23 mouse cellular contexts compared by ENCODE assay signal in genomic region chr13:51948896-51949295, GRCm38 (mm10).
DNase-seq lines count a peak whose midpoint lies in the region; ATAC-seq and TF ChIP-seq lines count a peak whose summit lies in the region.
"Had no signal": no experiment of that assay in that cellular context is flagged by ENCODE, and none has a peak within 500 bp of the region (broad histone marks: within the 10 kb centered on the region; RNA-seq: fewer than 3 reads in every experiment).

No protein-coding gene starts in this region.

- H3K27ac ChIP-seq in cerebellum, adult 2 months (ENCODE audit: insufficient read depth, low read length): no peak overlapping the region
- H3K27ac ChIP-seq in hindbrain, embryonic 10.5 days: peak overlapping the region; percentile 24; the same call in 1 of the 2 replicates
- H3K27ac ChIP-seq in hindbrain, embryonic 11.5 days (ENCODE audit: low read depth, low read length): no peak overlapping the region
- H3K27ac ChIP-seq: embryonic facial prominence, embryonic 10.5 days; embryonic facial prominence, embryonic 12.5 days; forebrain, embryonic 13.5 days; forebrain, embryonic 15.5 days had no signal

- no peak for TF ChIP-seq POLR2A in cerebellum, adult 2 months (IDR thresholded peaks at IDR 0.05; ENCODE audit: borderline replicate concordance, insufficient read depth, low read length)

- no peak overlapping the region for H3K4me3 ChIP-seq in cerebellum, adult 2 months (replicated peaks; ENCODE audit: insufficient read depth, low read depth, low read length)
- H3K4me3 ChIP-seq in hindbrain, embryonic 10.5 days: no peak overlapping the region
- H3K4me3 ChIP-seq in hindbrain, embryonic 11.5 days (ENCODE audit: low read depth, low read length): no peak overlapping the region
- H3K4me3 ChIP-seq: embryonic facial prominence, embryonic 10.5 days; embryonic facial prominence, embryonic 12.5 days; forebrain, embryonic 13.5 days; forebrain, embryonic 15.5 days had no signal

- H3K9me3 ChIP-seq in hindbrain, embryonic 10.5 days: no peaks in the 10 kb centered on the region
- H3K9me3 ChIP-seq in hindbrain, embryonic 11.5 days (ENCODE audit: control insufficient read depth, low read length): no peaks in the 10 kb centered on the region
- H3K9me3 ChIP-seq: embryonic facial prominence, embryonic 10.5 days; embryonic facial prominence, embryonic 12.5 days; forebrain, embryonic 13.5 days; forebrain, embryonic 15.5 days; G1E had no signal

- peak; percentile 71 to 75 for DNase-seq in cerebellum, postnatal 10 days
- DNase-seq in cerebellum, adult 2 months: no peak
- DNase-seq in hindbrain, embryonic 10.5 days (ENCODE audit: low spot score): no peak
- DNase-seq in hindbrain, embryonic 11.5 days (ENCODE audit: low spot score): no peak
- DNase-seq in retina, postnatal 1 day: peak; percentile 59
- no peak for DNase-seq in retina, embryonic 14.5 days (ENCODE audit: low spot score)
- DNase-seq: adrenal gland, adult 8-10 months; adrenal gland, postnatal 14 days; adrenal gland, postnatal 36 days; B cell, adult 2 months; cerebellum, adult 11-12 months; cerebellum, adult 8-10 months; cerebellum, adult 9-11 months; forebrain, postnatal 0 days had no signal

- no peaks in the 10 kb centered on the region for H3K27me3 ChIP-seq in cerebellum, adult 2 months (ENCODE audit: control insufficient read depth, insufficient read depth, low read length)
- peaks cover 14% of the 10 kb centered on the region; the same call in 1 of the 2 replicates for H3K27me3 ChIP-seq in hindbrain, embryonic 10.5 days (ENCODE audit: insufficient read depth, poor library complexity, severe bottlenecking)
- H3K27me3 ChIP-seq in hindbrain, embryonic 11.5 days (ENCODE audit: control insufficient read depth, insufficient read depth, low read length): no peaks in the 10 kb centered on the region
- H3K27me3 ChIP-seq: CH12.LX; embryonic facial prominence, embryonic 12.5 days; forebrain, embryonic 13.5 days; forebrain, embryonic 15.5 days; Patski had no signal

- H3K9ac ChIP-seq in hindbrain, embryonic 11.5 days (ENCODE audit: low read depth, low read length): no peak overlapping the region
- H3K9ac ChIP-seq: embryonic facial prominence, embryonic 12.5 days; forebrain, embryonic 13.5 days; forebrain, embryonic 15.5 days; forebrain, postnatal 0 days had no signal

- ATAC-seq in hindbrain, embryonic 11.5 days (ENCODE audit: low FRiP score): no peak
- ATAC-seq: activated CD4-positive, CD25-positive, alpha-beta regulatory T cell, adult 4 months; CD4-positive, CD25-positive, alpha-beta regulatory T cell, adult 4 months; forebrain, embryonic 13.5 days; forebrain, embryonic 15.5 days; forebrain, postnatal 0 days; Patski had no signal

- no peak overlapping the region for H3K4me2 ChIP-seq in hindbrain, embryonic 11.5 days (replicated peaks; ENCODE audit: low read depth, low read length)
- H3K4me2 ChIP-seq: embryonic facial prominence, embryonic 12.5 days; forebrain, embryonic 13.5 days; forebrain, embryonic 15.5 days had no signal

- no peaks in the 10 kb centered on the region for H3K4me1 ChIP-seq in cerebellum, adult 2 months (ENCODE audit: control insufficient read depth, insufficient read depth, low read length)
- peaks cover 40% of the 10 kb centered on the region for H3K4me1 ChIP-seq in hindbrain, embryonic 10.5 days (replicated peaks)
- no peaks in the 10 kb centered on the region; the same call in 1 of the 2 replicates for H3K4me1 ChIP-seq in hindbrain, embryonic 11.5 days (replicated peaks; ENCODE audit: control insufficient read depth, insufficient read depth, low read length)
- H3K4me1 ChIP-seq: embryonic facial prominence, embryonic 12.5 days; forebrain, embryonic 13.5 days; forebrain, embryonic 15.5 days had no signal

- no peaks in the 10 kb centered on the region for H3K36me3 ChIP-seq in hindbrain, embryonic 10.5 days
- H3K36me3 ChIP-seq in hindbrain, embryonic 11.5 days (ENCODE audit: control insufficient read depth, insufficient read depth, low read length): no peaks in the 10 kb centered on the region
- H3K36me3 ChIP-seq: embryonic facial prominence, embryonic 10.5 days; embryonic facial prominence, embryonic 12.5 days; forebrain, embryonic 15.5 days; G1E had no signal

- 28% methylated on average over 3 of the region's 3 CpGs for WGBS in cerebellum, adult 2 months
- 86% methylated on average over 3 of the region's 3 CpGs for WGBS in hindbrain, embryonic 10.5 days
- 86% methylated on average over 3 of the region's 3 CpGs for WGBS in hindbrain, embryonic 11.5 days

- TF ChIP-seq CTCF in cerebellum, adult 2 months (IDR thresholded peaks at IDR 0.05; ENCODE audit: borderline replicate concordance, insufficient read depth, low read depth, low read length): no peak

Comparison
In these comparisons a context has a peak if more than half of its experiments do, and no peak if none do; other contexts are left out.
1. DNase-seq: peak in cerebellum, postnatal 10 days (2 of 2) and retina, postnatal 1 day (single experiment); none in cerebellum, adult 2 months (0 of 2), hindbrain, embryonic 10.5 days (single experiment), hindbrain, embryonic 11.5 days (single experiment) and retina, embryonic 14.5 days (single experiment).